Mouse (Mus musculus) myocyte (in vitro differentiated cells): Measurements from ENCODE around the gene Plvap.

Source experiments
- E2F4 ChIP-seq: IDR thresholded peaks from one replicate; pipeline ENCODE4 v1.6.1; 2011; ENCODE audit warnings: mild to moderate bottlenecking, control low read depth, moderate library complexity; ENCODE audit not compliant: insufficient read depth
- MAX ChIP-seq: IDR thresholded peaks from one replicate; pipeline ENCODE4 v1.6.1; 2011; ENCODE audit warnings: low read depth, mild to moderate bottlenecking, control low read depth
- MYOG ChIP-seq, 3 experiments: IDR thresholded peaks; one replicate each; pipeline ENCODE4 v1.6.1; 2011; ENCODE audit warnings: control low read depth in 2 of 3, low read depth in 2 of 3, mild to moderate bottlenecking in 2 of 3; ENCODE audit not compliant: insufficient read length in 2 of 3, control insufficient read depth in 1 of 3, insufficient read depth in 1 of 3
- POLR2A ChIP-seq: IDR thresholded peaks from one replicate; pipeline ENCODE4 v1.6.1; 2011; ENCODE audit warnings: low read depth, mild to moderate bottlenecking, control low read depth, moderate library complexity; ENCODE audit not compliant: insufficient read length
- TCF12 ChIP-seq: IDR thresholded peaks from one replicate; pipeline ENCODE4 v1.6.1; 2011; ENCODE audit warnings: mild to moderate bottlenecking, control low read depth; ENCODE audit not compliant: poor library complexity, insufficient read depth, severe bottlenecking
- USF1 ChIP-seq: IDR thresholded peaks from one replicate; pipeline ENCODE4 v1.6.1; 2011; ENCODE audit warnings: low read depth, mild to moderate bottlenecking, control low read depth, moderate library complexity

- no peak for TF ChIP-seq POLR2A
- TF ChIP-seq E2F4 = no peak
- TF ChIP-seq MYOG (IDR thresholded peaks at IDR 0.05; ENCODE audit: control insufficient read depth in 1 of 3, insufficient read depth in 1 of 3, insufficient read length in 2 of 3, low read depth in 2 of 3) = no peak
- TF ChIP-seq MAX = no peak
- TF ChIP-seq TCF12 = no peak
- TF ChIP-seq USF1 = no peak
Observed at GRCm38 (mm10) chr8:71507589-71508104, 3.9 kb downstream of the Plvap start.
